Mouse (Mus musculus) neural tube, embryonic 12.5 days (tissue): ENCODE measurements around the gene Gm21887. TPM values are rescaled to one million over a fixed set of nuclear protein-coding genes. Genes with fewer than 3 reads are reported as not detected.
"Not testable (repeated sequence)": the region's sequence is repeated elsewhere in the genome, so short reads cannot be mapped to it uniquely, and the experiment has no call there.

Experiments
- ATAC-seq: fragments of 200-750 bp; cut with Nextera tagmentation; 2 replicates; pipeline ENCODE4 v1.8.0; 2017; ENCODE audit warnings: low read depth, mild to moderate bottlenecking, moderate TSS enrichment, moderate library complexity; ENCODE audit not compliant: low FRiP score
- H3K27ac ChIP-seq: fragments of 300-500 bp; sonication (generic); 2 replicates; pipeline ENCODE4 v1.5.1; 2016
- H3K27me3 ChIP-seq: fragments of 300-500 bp; sonication (generic); replicated peaks from 2 replicates; pipeline ENCODE4 v1.6.1; 2016; ENCODE audit warnings: mild to moderate bottlenecking
- H3K36me3 ChIP-seq: fragments of 300-500 bp; sonication (generic); 2 replicates; pipeline ENCODE4 v1.6.1; 2016; ENCODE audit warnings: mild to moderate bottlenecking
- H3K4me1 ChIP-seq: fragments of 300-500 bp; sonication (generic); 2 replicates; pipeline ENCODE4 v1.6.1; 2016
- H3K4me2 ChIP-seq: fragments of 300-500 bp; sonication (generic); replicated peaks from 2 replicates; pipeline ENCODE4 v1.6.1; 2016; ENCODE audit warnings: mild to moderate bottlenecking
- H3K4me3 ChIP-seq: fragments of 300-500 bp; sonication (generic); 2 replicates; pipeline ENCODE4 v1.5.1; 2016
- H3K9ac ChIP-seq: fragments of 300-500 bp; sonication (generic); 2 replicates; pipeline ENCODE4 v1.6.1; 2016; ENCODE audit warnings: mild to moderate bottlenecking
- H3K9me3 ChIP-seq: fragments of 300-500 bp; sonication (generic); 2 replicates; pipeline ENCODE4 v1.6.1; 2016; ENCODE audit warnings: mild to moderate bottlenecking
- WGBS: fragments of 180-500 bp; shearing (Covaris S2); methylation state at CpG from one replicate; pipeline ENCODE4 v1.1.7; 2016; 5-methylcytosine and 5-hydroxymethylcytosine counted together
- polyA plus RNA-seq: library from polyadenylated mRNA; unstranded; fragments of >200 nt; fragmentation: Nextera tagmentation; extraction: Ambion mirVana; gene quantifications from 2 replicates; pipeline ENCODE4 v1.2.1, GENCODE M21; 2016

Gene Gm21887
- 240 and 361 TPM in 2 replicates for polyA plus RNA-seq

GRCm38 (mm10) chrX:170009016-170009750 lies at the start of gene Gm21887:
Gene Gm21887, plus strand, starts transcription at chrX:170009659.
- 73% methylated on average over 117 of the region's 118 CpGs for WGBS
- H3K27me3 ChIP-seq, H3K4me1 ChIP-seq: not testable (repeated sequence)
- peak within 1 kb of the TSS; percentile 15 for H3K27ac ChIP-seq
- H3K9ac ChIP-seq = peak within 1 kb of the TSS; percentile 70
- ATAC-seq = peak; percentile 89
- peak within 1 kb of the TSS; percentile 58 for H3K4me3 ChIP-seq
- H3K9me3 ChIP-seq = peaks cover 42% of the 10 kb centered on the region
- peaks cover 15% of the 10 kb centered on the region for H3K36me3 ChIP-seq
- peak within 1 kb of the TSS; percentile 24; the same call in 1 of the 2 replicates for H3K4me2 ChIP-seq

- Histone ChIP-seq H3K4me3 (no peak overlapping the region), H3K27me3 (no peaks in the 10 kb centered on the region), H3K9ac (no peak overlapping the region), H3K27ac (no peak overlapping the region), H3K9me3 (peaks cover 24% of the 10 kb centered on the region), H3K36me3 (peaks cover 18% of the 10 kb centered on the region), H3K4me2 (no peak overlapping the region), H3K4me1 (no peaks in the 10 kb centered on the region)
- no peak for ATAC-seq
- WGBS = 91% methylated on average over 1 of the region's 1 CpGs
Observed at GRCm38 (mm10) chrX:169969337-169969736, 40.1 kb upstream of the Gm21887 start.

- 86% methylated on average over 3 of the region's 3 CpGs for WGBS
- H3K9me3 ChIP-seq = peaks cover 29% of the 10 kb centered on the region
- not testable (repeated sequence) for ATAC-seq
Observed at GRCm38 (mm10) chrX:169969765-169970164, 39.7 kb upstream of the Gm21887 start.

DNA sequence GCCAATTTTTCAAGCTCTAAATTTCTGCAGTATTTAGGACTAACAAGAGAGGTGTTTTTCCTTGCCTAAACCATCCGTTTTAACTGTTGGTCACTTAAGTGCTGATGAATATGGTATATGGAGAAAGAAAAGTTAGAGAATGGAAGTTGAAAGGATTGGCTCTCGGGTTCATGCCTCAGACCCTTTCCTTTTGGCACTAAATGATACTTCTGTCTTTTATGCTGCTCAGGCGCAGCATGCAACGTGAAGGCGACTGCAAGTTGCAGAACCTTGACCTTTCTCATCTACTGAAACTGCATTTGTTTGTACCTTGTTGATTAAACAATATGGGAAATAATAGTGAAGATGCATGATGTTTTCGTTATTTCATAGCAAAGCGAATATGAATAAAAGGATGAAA lies 38.9 kb upstream of the Gm21887 start:
- not testable (repeated sequence) for H3K4me1 ChIP-seq, H3K4me2 ChIP-seq, H3K4me3 ChIP-seq, H3K27me3 ChIP-seq, H3K9ac ChIP-seq, H3K27ac ChIP-seq, ATAC-seq
- peaks cover 21% of the 10 kb centered on the region for H3K36me3 ChIP-seq
- 91% methylated on average over 7 of the region's 7 CpGs for WGBS
- peaks cover 35% of the 10 kb centered on the region for H3K9me3 ChIP-seq

More at GRCm38 (mm10) chrX:169969765-169970164, 39.7 kb upstream of the Gm21887 start:
- not testable (repeated sequence) for H3K9ac ChIP-seq, H3K4me1 ChIP-seq, H3K4me3 ChIP-seq, H3K27ac ChIP-seq, H3K4me2 ChIP-seq, H3K27me3 ChIP-seq
- H3K36me3 ChIP-seq = peaks cover 21% of the 10 kb centered on the region

GRCm38 (mm10) chrX:169971562-169971961 lies 37.9 kb upstream of the Gm21887 start:
- WGBS = 89% methylated on average over 6 of the region's 6 CpGs
- not testable (repeated sequence) for H3K9ac ChIP-seq, H3K27ac ChIP-seq, ATAC-seq, H3K4me3 ChIP-seq, H3K27me3 ChIP-seq, H3K4me1 ChIP-seq, H3K4me2 ChIP-seq
- Histone ChIP-seq H3K9me3 (peaks cover 38% of the 10 kb centered on the region), H3K36me3 (peaks cover 21% of the 10 kb centered on the region)

- H3K4me3 ChIP-seq, H3K4me2 ChIP-seq, H3K27ac ChIP-seq, H3K4me1 ChIP-seq, H3K9ac ChIP-seq, H3K27me3 ChIP-seq: not testable (repeated sequence)
- H3K36me3 ChIP-seq = peaks cover 21% of the 10 kb centered on the region
- ATAC-seq = peak; percentile 38; the same call in 1 of the 2 replicates
- peaks cover 38% of the 10 kb centered on the region for H3K9me3 ChIP-seq
- 82% methylated on average over 2 of the region's 2 CpGs for WGBS
Observed at GRCm38 (mm10) chrX:169972131-169972530, 37.3 kb upstream of the Gm21887 start.

- not testable (repeated sequence) for H3K4me1 ChIP-seq, H3K4me2 ChIP-seq, H3K9ac ChIP-seq, ATAC-seq, H3K4me3 ChIP-seq, H3K27ac ChIP-seq, H3K27me3 ChIP-seq
- Histone ChIP-seq H3K9me3 (peaks cover 40% of the 10 kb centered on the region), H3K36me3 (peaks cover 21% of the 10 kb centered on the region)
- WGBS = 78% methylated on average over 6 of the region's 6 CpGs
Observed at GRCm38 (mm10) chrX:169972791-169973494, 36.5 kb upstream of the Gm21887 start.

GRCm38 (mm10) chrX:169973806-169974205 lies 35.7 kb upstream of the Gm21887 start:
- ATAC-seq, H3K27me3 ChIP-seq, H3K27ac ChIP-seq, H3K4me2 ChIP-seq, H3K4me3 ChIP-seq, H3K9ac ChIP-seq, H3K4me1 ChIP-seq: not testable (repeated sequence)
- WGBS = 59% methylated on average over 3 of the region's 3 CpGs
- H3K9me3 ChIP-seq = peaks cover 49% of the 10 kb centered on the region
- peaks cover 26% of the 10 kb centered on the region for H3K36me3 ChIP-seq

DNA sequence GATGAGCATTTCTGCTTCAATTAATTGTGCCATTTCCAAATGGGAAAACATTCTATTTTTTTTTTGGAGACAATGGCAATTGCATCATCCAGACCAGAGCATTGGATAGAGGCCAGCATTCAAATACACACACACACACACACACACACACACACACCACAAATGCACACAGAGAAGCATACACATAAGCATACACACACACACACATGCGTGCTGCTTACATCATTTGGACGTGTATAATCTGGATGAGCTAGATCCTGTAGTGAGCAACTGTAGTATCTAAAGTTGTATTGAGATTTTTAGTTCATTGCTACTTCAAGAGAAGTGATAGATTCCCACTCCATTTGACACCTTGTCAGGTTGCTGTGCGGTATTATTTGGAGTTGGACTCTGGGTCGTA lies 35.0 kb upstream of the Gm21887 start:
- whole genome bisulfite sequencing = 68% methylated on average over 4 of the region's 4 CpGs
- H3K27me3 ChIP-seq, H3K4me2 ChIP-seq, H3K4me3 ChIP-seq, ATAC-seq, H3K27ac ChIP-seq, H3K4me1 ChIP-seq, H3K9ac ChIP-seq: not testable (repeated sequence)
- Histone ChIP-seq H3K9me3 (peaks cover 54% of the 10 kb centered on the region), H3K36me3 (peaks cover 26% of the 10 kb centered on the region)

DNA sequence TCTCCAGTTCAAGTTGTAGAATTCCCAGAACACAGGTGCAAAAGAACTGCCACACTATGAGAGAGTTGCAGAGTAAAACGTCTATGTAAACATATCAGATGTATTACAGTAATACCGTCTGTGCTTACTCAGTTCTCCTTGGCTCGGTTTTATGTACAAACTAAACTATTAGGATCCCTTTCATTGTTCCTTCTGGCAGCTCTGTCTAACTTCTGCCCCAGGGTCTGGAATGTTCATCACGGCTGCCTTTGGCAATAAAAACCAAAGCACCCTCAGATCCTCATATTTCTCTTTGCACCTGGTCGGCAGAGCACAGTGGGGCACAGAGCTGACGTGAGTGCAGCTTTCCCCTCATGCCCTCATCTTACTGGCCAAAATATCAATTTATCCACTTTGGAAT lies 34.5 kb upstream of the Gm21887 start:
- H3K4me3 ChIP-seq, H3K4me2 ChIP-seq, H3K27me3 ChIP-seq, ATAC-seq, H3K9ac ChIP-seq, H3K27ac ChIP-seq, H3K4me1 ChIP-seq: not testable (repeated sequence)
- Histone ChIP-seq H3K9me3 (peaks cover 53% of the 10 kb centered on the region), H3K36me3 (peaks cover 23% of the 10 kb centered on the region)
- WGBS = 75% methylated on average over 6 of the region's 6 CpGs

DNA sequence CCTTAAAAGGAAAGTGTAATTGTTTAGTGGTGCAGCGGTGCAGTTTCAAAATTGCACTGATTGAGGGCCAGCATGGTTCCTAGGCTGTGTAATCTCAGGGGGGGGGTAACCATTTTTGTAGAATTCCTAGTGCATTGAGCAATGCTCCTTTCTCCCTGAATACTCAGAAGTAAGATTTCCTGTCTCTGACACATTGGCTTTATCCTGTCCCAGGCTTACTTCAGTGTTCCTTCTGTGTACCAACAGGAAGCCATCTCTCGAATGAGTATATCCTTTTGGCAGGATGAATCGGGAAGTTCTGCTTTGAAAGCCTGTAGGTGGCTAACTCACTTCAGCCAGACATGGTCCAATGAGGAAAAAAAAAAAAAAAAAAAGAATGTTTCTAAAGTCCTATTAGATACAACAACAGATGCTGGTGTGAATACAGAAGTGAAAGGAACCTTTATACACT lies 33.8 kb upstream of the Gm21887 start:
- peaks cover 57% of the 10 kb centered on the region for H3K9me3 ChIP-seq
- H3K9ac ChIP-seq = not testable (repeated sequence)

DNA sequence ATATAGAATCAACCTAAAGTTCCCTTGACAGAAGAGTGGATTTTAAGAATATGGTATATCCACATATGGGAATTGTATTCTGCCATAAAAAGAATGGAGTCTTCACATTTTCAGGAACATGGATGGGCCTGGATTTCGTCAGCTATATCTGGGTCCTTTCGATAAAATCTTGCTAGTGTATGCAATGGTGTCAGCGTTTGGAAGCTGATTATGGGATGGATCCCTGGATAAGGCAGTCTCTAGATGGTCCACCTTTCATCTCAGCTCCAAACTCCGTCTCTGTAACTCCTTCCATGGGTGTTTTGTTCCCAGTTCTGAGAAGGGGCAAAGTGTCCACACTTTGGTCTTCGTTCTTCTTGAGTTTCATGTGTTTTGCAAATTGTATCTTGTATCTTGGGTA lies 33.1 kb upstream of the Gm21887 start:
- H3K36me3 ChIP-seq = peaks cover 29% of the 10 kb centered on the region
- WGBS = 63% methylated on average over 5 of the region's 5 CpGs

More for the DNA sequence above, 33.8 kb upstream of the Gm21887 start:
- peaks cover 27% of the 10 kb centered on the region for H3K36me3 ChIP-seq
- ATAC-seq, H3K27ac ChIP-seq, H3K4me2 ChIP-seq, H3K27me3 ChIP-seq, H3K4me1 ChIP-seq, H3K4me3 ChIP-seq: not testable (repeated sequence)
- 84% methylated on average over 3 of the region's 3 CpGs for WGBS

More for the DNA sequence above, 33.1 kb upstream of the Gm21887 start:
- H3K27me3 ChIP-seq, H3K4me1 ChIP-seq, H3K4me2 ChIP-seq, H3K27ac ChIP-seq, H3K4me3 ChIP-seq, H3K9ac ChIP-seq, ATAC-seq: not testable (repeated sequence)
- H3K9me3 ChIP-seq = peaks cover 62% of the 10 kb centered on the region
